34 mouse cellular contexts compared by ENCODE assay signal in genomic region chrX:23092774-23093173, GRCm38 (mm10).
"Had no signal": no experiment of that assay in that cellular context is flagged by ENCODE, and none has a peak within 500 bp of the region (broad histone marks: within the 10 kb centered on the region; RNA-seq: fewer than 3 reads in every experiment).

No protein-coding gene starts in this region.

- H3K27ac ChIP-seq: heart, embryonic 13.5 days; heart, embryonic 15.5 days; hindbrain, embryonic 10.5 days; hindbrain, embryonic 12.5 days; hindbrain, embryonic 13.5 days; hindbrain, embryonic 14.5 days; hindbrain, embryonic 15.5 days; hindbrain, postnatal 0 days; intestine, embryonic 15.5 days; kidney, embryonic 15.5 days; kidney, postnatal 0 days; layer of hippocampus, adult 2 months; left cerebral cortex, adult 2 months had no signal

- H3K27me3 ChIP-seq: heart, embryonic 12.5 days; heart, embryonic 13.5 days; heart, embryonic 15.5 days; hindbrain, embryonic 12.5 days; hindbrain, embryonic 13.5 days; hindbrain, embryonic 15.5 days; intestine, embryonic 15.5 days; kidney, embryonic 15.5 days had no signal

- H3K9me3 ChIP-seq: heart, embryonic 12.5 days; heart, embryonic 13.5 days; heart, embryonic 15.5 days; hindbrain, embryonic 12.5 days; hindbrain, embryonic 13.5 days; hindbrain, embryonic 15.5 days; intestine, embryonic 15.5 days; kidney, embryonic 15.5 days had no signal

- H3K4me1 ChIP-seq: heart, embryonic 12.5 days; heart, embryonic 13.5 days; heart, embryonic 15.5 days; hindbrain, embryonic 10.5 days; hindbrain, embryonic 12.5 days; hindbrain, embryonic 13.5 days; hindbrain, embryonic 15.5 days; intestine, embryonic 15.5 days; kidney, embryonic 15.5 days had no signal

- DNase-seq: heart, postnatal 10 days; heart, postnatal 14 days; heart, postnatal 36 days; heart, postnatal 4 days; kidney, adult 11 months; kidney, adult 18-20 months; kidney, adult 2 months; kidney, adult 8-10 months; kidney, adult 9 months; kidney, postnatal 10 days; kidney, postnatal 14 days; kidney, postnatal 25 days; kidney, postnatal 4 days; layer of hippocampus, adult 9-11 months; layer of hippocampus, postnatal 36 days had no signal

- H3K4me3 ChIP-seq: heart, embryonic 12.5 days; heart, embryonic 13.5 days; heart, embryonic 15.5 days; hindbrain, embryonic 10.5 days; hindbrain, embryonic 12.5 days; hindbrain, embryonic 13.5 days; hindbrain, embryonic 15.5 days; intestine, embryonic 15.5 days; kidney, embryonic 15.5 days; layer of hippocampus, adult 2 months; left cerebral cortex, adult 2 months had no signal

- ATAC-seq: hindbrain, embryonic 16.5 days; hindbrain, postnatal 0 days; inflammation-experienced regulatory T-cells, adult 6 months; intestine, embryonic 15.5 days; intestine, embryonic 16.5 days; intestine, postnatal 0 days had no signal

- H3K4me2 ChIP-seq: heart, embryonic 11.5 days; heart, embryonic 12.5 days; heart, embryonic 13.5 days; heart, embryonic 15.5 days; hindbrain, embryonic 12.5 days; hindbrain, embryonic 13.5 days; hindbrain, embryonic 14.5 days; hindbrain, embryonic 15.5 days; intestine, embryonic 15.5 days; kidney, embryonic 15.5 days had no signal

- H3K9ac ChIP-seq: heart, embryonic 12.5 days; heart, embryonic 13.5 days; heart, embryonic 15.5 days; hindbrain, embryonic 12.5 days; hindbrain, embryonic 13.5 days; hindbrain, embryonic 14.5 days; hindbrain, embryonic 15.5 days; intestine, embryonic 15.5 days; kidney, embryonic 15.5 days had no signal

- H3K36me3 ChIP-seq: heart, embryonic 12.5 days; heart, embryonic 13.5 days; heart, embryonic 15.5 days; hindbrain, embryonic 10.5 days; hindbrain, embryonic 12.5 days; hindbrain, embryonic 13.5 days; hindbrain, embryonic 15.5 days; intestine, embryonic 15.5 days; kidney, embryonic 15.5 days had no signal
